Mouse (Mus musculus): ENCODE measurements around the gene Cdh7. TPM values are rescaled to one million over a fixed set of nuclear protein-coding genes. Genes with fewer than 3 reads are reported as not detected.

The Cdh7 gene
- 18.0 and 22.5 TPM in 2 replicates for polyA plus RNA-seq (2014; fragmentation: Nextera tagmentation; extraction: Ambion mirVana)

DNA sequence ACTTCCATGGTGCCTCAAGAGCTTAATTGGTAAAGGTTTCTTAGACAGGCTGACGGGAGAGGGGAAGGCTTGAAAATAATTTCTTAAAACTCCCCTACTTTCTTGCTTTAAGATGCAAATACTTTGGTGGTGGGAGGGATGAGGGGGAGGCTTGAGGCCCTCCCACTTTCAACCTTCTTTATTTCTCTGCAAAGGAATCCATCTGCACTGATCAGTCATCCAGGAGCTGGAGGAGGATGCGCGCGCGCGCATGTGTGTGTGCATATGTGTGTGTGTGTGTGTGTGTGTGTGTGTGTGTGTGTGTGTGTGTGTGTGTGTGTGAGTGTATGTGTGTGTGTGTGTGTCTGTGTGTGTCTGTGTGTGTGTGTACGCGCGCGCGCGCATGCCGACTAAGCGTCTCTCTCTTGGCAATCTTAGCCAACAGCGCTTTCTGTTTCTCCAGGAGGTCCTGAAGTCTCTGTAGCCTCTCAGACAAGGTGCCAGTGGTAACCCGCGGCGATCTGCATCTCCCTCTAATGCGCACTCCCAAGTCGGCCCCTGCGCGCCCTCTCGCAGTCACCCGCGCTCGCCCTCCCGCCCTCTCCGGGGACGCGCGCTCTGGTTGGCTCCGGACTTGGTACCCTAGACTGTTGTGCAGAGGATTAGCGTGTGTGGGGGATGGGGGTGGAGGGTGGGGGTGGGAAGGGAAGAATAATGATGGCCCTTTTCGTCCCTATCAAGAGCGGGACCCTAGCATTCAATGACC, at the start of gene Cdh7:
Cdh7 (plus strand) TSS at position 368 of the 745 bp plus-strand sequence.
- Histone ChIP-seq H3K4me2 (ENCODE audit: low read length) (peak within 1 kb of the TSS; percentile 84), H3K9me3 (ENCODE audit: control insufficient read depth, low read length) (no peaks in the 10 kb centered on the region), H3K27ac (replicated peaks; ENCODE audit: low read depth, low read length) (peak within 1 kb of the TSS; percentile 87), H3K4me1 (ENCODE audit: control insufficient read depth, insufficient read depth, low read length) (peaks cover 9% of the 10 kb centered on the region; the same call in 1 of the 2 replicates), H3K27me3 (ENCODE audit: control insufficient read depth, insufficient read depth, low read length) (no peaks in the 10 kb centered on the region), H3K36me3 (ENCODE audit: control insufficient read depth, insufficient read depth, low read length) (no peaks in the 10 kb centered on the region), H3K4me3 (replicated peaks; ENCODE audit: low read depth, low read length) (peak within 1 kb of the TSS; percentile 69), H3K9ac (replicated peaks; ENCODE audit: low read length) (peak within 1 kb of the TSS; percentile 78)
- WGBS = under 1% methylated on average over 35 of the region's 35 CpGs
- ATAC-seq (ENCODE audit: low FRiP score, low TSS enrichment) (peak; percentile 89), DNase-seq (peak; percentile 84)

DNA sequence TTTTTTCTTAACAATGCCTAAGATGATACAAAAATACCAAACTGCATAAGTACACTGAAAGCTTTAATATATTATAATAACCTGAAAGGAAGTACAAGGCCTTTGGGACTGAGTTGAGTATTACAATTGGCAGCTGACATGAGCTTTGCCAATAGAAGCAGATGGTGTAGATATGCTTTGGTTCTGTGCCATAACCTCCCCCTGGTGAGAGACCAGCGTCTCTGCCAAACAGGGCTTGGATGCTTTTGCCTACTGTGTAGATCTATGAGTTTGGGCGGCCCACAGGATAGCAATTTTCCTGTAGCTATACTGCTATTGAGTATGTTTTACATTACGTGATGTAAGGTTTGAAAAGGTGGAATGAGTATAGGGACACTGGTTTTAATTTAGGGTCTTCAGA, 49.6 kb upstream of the Cdh7 start:
- peak; percentile 39 for DNase-seq

DNA sequence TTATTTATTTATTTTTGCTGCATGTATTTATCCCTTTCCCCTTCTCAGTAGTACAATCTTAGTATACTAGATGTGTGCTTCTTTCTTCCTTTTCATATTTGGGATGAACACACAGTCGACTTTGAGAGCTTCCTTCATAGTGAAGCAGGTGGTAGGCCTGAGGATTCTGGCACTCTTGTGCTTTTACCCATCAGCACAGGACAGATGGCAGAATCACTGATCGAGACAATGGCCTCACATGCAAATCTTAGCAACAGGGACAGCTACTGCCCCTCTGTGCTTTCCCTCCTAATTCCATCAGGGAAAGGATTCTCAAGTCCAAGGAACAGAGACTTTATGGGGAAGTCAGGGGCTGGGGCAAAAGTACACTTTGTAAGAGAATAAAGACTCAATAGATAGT, 33.7 kb upstream of the Cdh7 start:
- H3K4me2 ChIP-seq (ENCODE audit: low read length) = no peak overlapping the region
- peak; percentile 26 for DNase-seq
- no peak overlapping the region for H3K4me3 ChIP-seq (replicated peaks; ENCODE audit: low read depth, low read length)
- H3K27ac ChIP-seq (replicated peaks; ENCODE audit: low read depth, low read length) = no peak overlapping the region
- ATAC-seq (ENCODE audit: low FRiP score, low TSS enrichment) = no peak
- WGBS = 58% methylated on average over 2 of the region's 2 CpGs
- no peaks in the 10 kb centered on the region for H3K4me1 ChIP-seq (ENCODE audit: control insufficient read depth, insufficient read depth, low read length)
- no peaks in the 10 kb centered on the region for H3K27me3 ChIP-seq (ENCODE audit: control insufficient read depth, insufficient read depth, low read length)
- H3K9ac ChIP-seq (replicated peaks; ENCODE audit: low read length) = no peak overlapping the region
- no peaks in the 10 kb centered on the region for H3K9me3 ChIP-seq (ENCODE audit: control insufficient read depth, low read length)
- H3K36me3 ChIP-seq (ENCODE audit: control insufficient read depth, insufficient read depth, low read length) = no peaks in the 10 kb centered on the region

More for the DNA sequence above, 49.6 kb upstream of the Cdh7 start:
- H3K9ac ChIP-seq (replicated peaks; ENCODE audit: low read length) = no peak overlapping the region
- no peak overlapping the region for H3K4me3 ChIP-seq (replicated peaks; ENCODE audit: low read depth, low read length)
- no peaks in the 10 kb centered on the region for H3K9me3 ChIP-seq (ENCODE audit: control insufficient read depth, low read length)
- 83% methylated on average over 3 of the region's 3 CpGs for WGBS
- no peaks in the 10 kb centered on the region for H3K27me3 ChIP-seq (ENCODE audit: control insufficient read depth, insufficient read depth, low read length)
- H3K27ac ChIP-seq (replicated peaks; ENCODE audit: low read depth, low read length) = no peak overlapping the region
- H3K4me2 ChIP-seq (ENCODE audit: low read length) = no peak overlapping the region
- H3K36me3 ChIP-seq (ENCODE audit: control insufficient read depth, insufficient read depth, low read length) = no peaks in the 10 kb centered on the region
- no peak for ATAC-seq (ENCODE audit: low FRiP score, low TSS enrichment)
- no peaks in the 10 kb centered on the region for H3K4me1 ChIP-seq (ENCODE audit: control insufficient read depth, insufficient read depth, low read length)

DNA sequence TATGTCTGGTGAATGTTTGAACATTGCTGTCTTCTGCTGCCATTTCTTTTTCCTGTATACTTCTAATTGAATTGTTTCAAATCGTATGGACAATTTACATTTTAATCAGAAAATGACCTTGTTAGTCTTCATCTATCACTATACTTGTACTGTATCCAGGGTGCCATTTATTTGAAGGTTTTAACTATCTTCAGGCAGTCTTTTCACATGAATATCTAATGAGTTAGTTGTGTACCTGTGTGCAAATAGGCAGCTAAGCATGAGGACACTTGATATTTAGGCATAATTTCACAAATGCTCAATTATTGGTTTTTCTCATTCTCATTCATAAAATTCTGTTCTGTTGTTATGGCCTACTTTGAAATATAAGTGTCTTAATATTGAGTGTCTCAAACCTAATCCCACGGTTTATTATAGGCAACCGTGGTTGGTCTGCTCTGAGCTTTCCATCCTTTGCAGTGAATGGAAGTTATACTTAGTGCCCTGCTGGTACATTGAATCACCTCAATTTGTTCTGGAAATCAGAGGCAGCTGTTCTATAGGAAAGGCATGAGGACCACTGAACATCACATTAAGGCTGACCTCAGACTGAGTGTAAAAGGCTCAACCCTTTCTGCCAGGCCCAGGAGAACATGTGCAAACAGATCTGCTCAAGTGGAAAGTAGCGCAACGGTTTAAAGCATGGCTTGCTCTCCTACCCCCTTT, 10.4 kb upstream of the Cdh7 start:
- Histone ChIP-seq H3K9ac (replicated peaks; ENCODE audit: low read length) (no peak overlapping the region), H3K4me1 (ENCODE audit: control insufficient read depth, insufficient read depth, low read length) (no peaks in the 10 kb centered on the region), H3K4me2 (ENCODE audit: low read length) (no peak overlapping the region), H3K9me3 (ENCODE audit: control insufficient read depth, low read length) (no peaks in the 10 kb centered on the region), H3K27ac (replicated peaks; ENCODE audit: low read depth, low read length) (no peak overlapping the region), H3K36me3 (ENCODE audit: control insufficient read depth, insufficient read depth, low read length) (no peaks in the 10 kb centered on the region), H3K4me3 (replicated peaks; ENCODE audit: low read depth, low read length) (no peak overlapping the region), H3K27me3 (ENCODE audit: control insufficient read depth, insufficient read depth, low read length) (no peaks in the 10 kb centered on the region)
- no peak for ATAC-seq (ENCODE audit: low FRiP score, low TSS enrichment)
- no peak for DNase-seq
- WGBS = 36% methylated on average over 5 of the region's 5 CpGs

- H3K4me1 ChIP-seq (ENCODE audit: control insufficient read depth, insufficient read depth, low read length) = no peaks in the 10 kb centered on the region
- no peaks in the 10 kb centered on the region for H3K27me3 ChIP-seq (ENCODE audit: control insufficient read depth, insufficient read depth, low read length)
- H3K9me3 ChIP-seq (ENCODE audit: control insufficient read depth, low read length) = no peaks in the 10 kb centered on the region
- no peak overlapping the region for H3K4me3 ChIP-seq (replicated peaks; ENCODE audit: low read depth, low read length)
- H3K27ac ChIP-seq (replicated peaks; ENCODE audit: low read depth, low read length) = no peak overlapping the region
- H3K4me2 ChIP-seq (ENCODE audit: low read length) = no peak overlapping the region
- no peaks in the 10 kb centered on the region for H3K36me3 ChIP-seq (ENCODE audit: control insufficient read depth, insufficient read depth, low read length)
- 40% methylated on average over 4 of the region's 4 CpGs for WGBS
- DNase-seq (no peak), ATAC-seq (ENCODE audit: low FRiP score, low TSS enrichment) (no peak)
- H3K9ac ChIP-seq (replicated peaks; ENCODE audit: low read length) = no peak overlapping the region
These were observed 9.7 kb upstream of the Cdh7 start for GRCm38 (mm10) chr1:109972426-109973015.

GRCm38 (mm10) chr1:109982809-109983536, 742 bp downstream of the Cdh7 start:
- Histone ChIP-seq H3K4me2 (ENCODE audit: low read length) (peak overlapping the region; percentile 84), H3K4me1 (ENCODE audit: control insufficient read depth, insufficient read depth, low read length) (peaks cover 9% of the 10 kb centered on the region; the same call in 1 of the 2 replicates), H3K4me3 (replicated peaks; ENCODE audit: low read depth, low read length) (peak overlapping the region; percentile 69), H3K36me3 (ENCODE audit: control insufficient read depth, insufficient read depth, low read length) (no peaks in the 10 kb centered on the region), H3K9ac (replicated peaks; ENCODE audit: low read length) (peak overlapping the region; percentile 78), H3K27ac (replicated peaks; ENCODE audit: low read depth, low read length) (peak overlapping the region; percentile 87), H3K9me3 (ENCODE audit: control insufficient read depth, low read length) (no peaks in the 10 kb centered on the region), H3K27me3 (ENCODE audit: control insufficient read depth, insufficient read depth, low read length) (no peaks in the 10 kb centered on the region)
- WGBS = 1% methylated on average over 38 of the region's 38 CpGs
- peak; percentile 85 for ATAC-seq (ENCODE audit: low FRiP score, low TSS enrichment)
- DNase-seq = peak; percentile 63

- Histone ChIP-seq H3K4me2 (ENCODE audit: low read length) (peak overlapping the region; percentile 84), H3K36me3 (ENCODE audit: control insufficient read depth, insufficient read depth, low read length) (no peaks in the 10 kb centered on the region), H3K4me1 (ENCODE audit: control insufficient read depth, insufficient read depth, low read length) (peaks cover 9% of the 10 kb centered on the region; the same call in 1 of the 2 replicates), H3K9ac (replicated peaks; ENCODE audit: low read length) (peak overlapping the region; percentile 78), H3K27me3 (ENCODE audit: control insufficient read depth, insufficient read depth, low read length) (no peaks in the 10 kb centered on the region), H3K9me3 (ENCODE audit: control insufficient read depth, low read length) (no peaks in the 10 kb centered on the region), H3K4me3 (replicated peaks; ENCODE audit: low read depth, low read length) (peak overlapping the region; percentile 69), H3K27ac (replicated peaks; ENCODE audit: low read depth, low read length) (peak overlapping the region; percentile 87)
- 8% methylated on average over 6 of the region's 6 CpGs for WGBS
- ATAC-seq (ENCODE audit: low FRiP score, low TSS enrichment) (no peak), DNase-seq (no peak)
These were observed 1.3 kb downstream of the Cdh7 start for GRCm38 (mm10) chr1:109983537-109983912.

DNA sequence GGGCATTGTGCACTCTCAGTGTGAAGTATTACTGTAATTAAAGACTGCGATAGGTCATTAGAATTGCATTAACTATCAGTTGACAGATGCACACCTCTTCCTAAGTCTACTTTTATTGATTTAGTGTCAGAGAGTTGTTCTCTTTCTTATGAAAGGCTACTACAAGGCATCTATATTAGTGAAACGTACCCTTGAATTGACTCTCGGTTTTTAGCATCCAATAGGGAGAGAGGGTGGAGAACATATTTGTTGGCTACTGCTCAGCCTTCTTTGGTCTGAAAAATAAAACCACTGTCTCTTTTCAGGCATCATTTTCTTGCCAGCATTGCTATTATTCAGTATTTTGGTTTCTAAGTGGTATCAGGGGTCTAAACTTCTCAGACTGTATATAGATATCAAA, 2.5 kb downstream of the Cdh7 start:
- no peak overlapping the region; the same call in 1 of the 2 replicates for H3K9ac ChIP-seq (replicated peaks; ENCODE audit: low read length)
- H3K27ac ChIP-seq (replicated peaks; ENCODE audit: low read depth, low read length) = 0 out of 2 replicates have a peak overlapping the region, but pooled peaks have one; percentile 5
- H3K9me3 ChIP-seq (ENCODE audit: control insufficient read depth, low read length) = no peaks in the 10 kb centered on the region
- H3K4me2 ChIP-seq (ENCODE audit: low read length) = peak overlapping the region; percentile 36
- no peaks in the 10 kb centered on the region for H3K36me3 ChIP-seq (ENCODE audit: control insufficient read depth, insufficient read depth, low read length)
- H3K4me1 ChIP-seq (ENCODE audit: control insufficient read depth, insufficient read depth, low read length) = peaks cover 9% of the 10 kb centered on the region; the same call in 1 of the 2 replicates
- peak overlapping the region; percentile 20 for H3K4me3 ChIP-seq (replicated peaks; ENCODE audit: low read depth, low read length)
- WGBS = 21% methylated on average over 3 of the region's 3 CpGs
- DNase-seq (no peak), ATAC-seq (ENCODE audit: low FRiP score, low TSS enrichment) (no peak)
- H3K27me3 ChIP-seq (ENCODE audit: control insufficient read depth, insufficient read depth, low read length) = no peaks in the 10 kb centered on the region
